Mouse (Mus musculus) large intestine, adult 2 months (tissue): Measurements from ENCODE around the gene Prm3. TPM values are rescaled to one million over a fixed set of nuclear protein-coding genes. Genes with fewer than 3 reads are reported as not detected.

ENCODE experiments used
- polyA plus RNA-seq: library from polyadenylated mRNA; depleted of rRNA; stranded (reverse); fragments of >200 nt; gene quantifications from 2 replicates; pipeline ENCODE4 v1.2.3, GENCODE M21; 2012; rRNA removed

Prm3 gene
- polyA plus RNA-seq, 1 experiment = not detected

Other genes starting within 250 kb of the Prm3 start
- 24.8 and 28.4 TPM in 2 replicates for gene Dexi, start 247.9 kb downstream of the Prm3 start, polyA plus RNA-seq
- gene Clec16a, start 245.6 kb downstream of the Prm3 start, polyA plus RNA-seq = 10.8 and 15.1 TPM in 2 replicates
- gene Socs1, start 5.4 kb downstream of the Prm3 start, polyA plus RNA-seq = 6.1 and 10.7 TPM in 2 replicates
- gene Tnp2, start 2.3 kb downstream of the Prm3 start, polyA plus RNA-seq = 0.37 TPM in 1 of 2 replicates, not detected in the other
- 0.26 TPM in 1 of 2 replicates, not detected in the other for gene Prm2, start 5.2 kb upstream of the Prm3 start, polyA plus RNA-seq
- gene Prm1, start 14.9 kb upstream of the Prm3 start, polyA plus RNA-seq = 0.50 TPM in 1 of 2 replicates, not detected in the other
- gene Gm11172, start 22.0 kb upstream of the Prm3 start, polyA plus RNA-seq = not detected in 2 replicates
- 2.2 and 2.6 TPM in 2 replicates for gene Rmi2, start 44.1 kb upstream of the Prm3 start, polyA plus RNA-seq